Mouse (Mus musculus): ENCODE measurements at regions not wholly inside any gene's neighbourhood (a gene's known extent, or its start where the extent isn't known, plus 50 kb on each side); places are given as distances from the start of the nearest gene placed in this dataset.

DNA sequence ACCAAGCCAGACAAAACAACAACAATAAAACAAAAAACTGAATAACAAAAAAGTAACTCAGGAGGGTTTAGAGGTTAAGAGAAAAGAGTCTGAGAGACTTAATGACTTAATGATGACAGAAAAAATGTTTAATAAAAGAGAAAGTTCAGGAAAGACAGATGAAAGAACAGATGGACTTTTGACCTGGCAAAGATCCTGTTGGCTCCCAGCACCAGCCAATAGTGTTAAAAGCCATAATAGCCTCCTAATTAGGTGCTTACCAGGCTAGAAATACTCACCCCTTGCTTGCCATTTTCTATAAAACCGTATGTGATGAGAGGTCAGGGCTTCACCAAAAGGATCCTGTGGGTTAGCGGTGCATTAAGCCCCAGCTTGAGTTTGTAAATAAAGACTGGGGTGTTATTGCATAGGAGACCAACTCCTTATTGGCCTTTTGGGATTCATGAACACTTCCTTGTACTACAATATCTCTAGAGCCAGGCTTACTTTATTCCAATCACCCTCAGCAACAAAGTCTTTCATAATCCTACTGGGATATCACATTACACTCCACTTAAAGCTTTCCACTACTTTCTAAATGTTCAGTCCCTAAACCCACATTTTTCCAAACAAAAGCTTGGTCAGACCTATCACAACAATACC is 282.1 kb upstream of the Rasa1 start:
- Histone ChIP-seq H3K27me3 (no peaks in the 10 kb centered on the region), H3K4me2 (replicated peaks) (no peak overlapping the region), H3K9me3 (no peaks in the 10 kb centered on the region), H3K9ac (no peak overlapping the region), H3K4me3 (no peak overlapping the region), H3K27ac (no peak overlapping the region), H3K36me3 (no peaks in the 10 kb centered on the region), H3K4me1 (0 out of 2 replicates have a peak, but pooled peaks cover 3% of the 10 kb centered on the region)
- ATAC-seq (ENCODE audit: low FRiP score, low read depth), result peak; percentile 78
- WGBS, result 24% methylated on average over 2 of the region's 2 CpGs

DNA sequence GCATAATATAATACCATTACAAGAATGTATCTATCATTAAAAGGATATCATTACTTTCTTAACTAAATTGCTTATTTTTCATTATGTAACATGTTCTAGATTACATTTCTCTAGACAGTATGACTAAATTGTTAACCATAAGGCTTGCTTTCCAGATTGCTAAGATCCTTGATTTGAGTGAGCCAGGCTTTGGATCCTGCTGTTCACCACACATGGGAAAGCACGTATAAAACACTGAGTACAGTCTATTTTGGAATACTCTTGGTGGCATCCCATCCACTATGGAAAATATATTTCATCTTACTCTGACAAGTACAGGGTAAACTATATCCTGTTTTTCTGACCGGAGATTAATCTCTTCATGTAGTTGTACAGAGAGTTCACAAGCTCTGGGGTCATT is 268.9 kb upstream of the Rasa1 start:
- Histone ChIP-seq H3K27ac (no peak overlapping the region), H3K27me3 (no peaks in the 10 kb centered on the region), H3K9me3 (no peaks in the 10 kb centered on the region), H3K4me1 (no peaks in the 10 kb centered on the region), H3K4me3 (no peak overlapping the region), H3K9ac (no peak overlapping the region), H3K4me2 (replicated peaks) (no peak overlapping the region), H3K36me3 (no peaks in the 10 kb centered on the region)
- ATAC-seq (ENCODE audit: low FRiP score, low read depth), result no peak
- 89% methylated on average over 2 of the region's 2 CpGs for WGBS

DNA sequence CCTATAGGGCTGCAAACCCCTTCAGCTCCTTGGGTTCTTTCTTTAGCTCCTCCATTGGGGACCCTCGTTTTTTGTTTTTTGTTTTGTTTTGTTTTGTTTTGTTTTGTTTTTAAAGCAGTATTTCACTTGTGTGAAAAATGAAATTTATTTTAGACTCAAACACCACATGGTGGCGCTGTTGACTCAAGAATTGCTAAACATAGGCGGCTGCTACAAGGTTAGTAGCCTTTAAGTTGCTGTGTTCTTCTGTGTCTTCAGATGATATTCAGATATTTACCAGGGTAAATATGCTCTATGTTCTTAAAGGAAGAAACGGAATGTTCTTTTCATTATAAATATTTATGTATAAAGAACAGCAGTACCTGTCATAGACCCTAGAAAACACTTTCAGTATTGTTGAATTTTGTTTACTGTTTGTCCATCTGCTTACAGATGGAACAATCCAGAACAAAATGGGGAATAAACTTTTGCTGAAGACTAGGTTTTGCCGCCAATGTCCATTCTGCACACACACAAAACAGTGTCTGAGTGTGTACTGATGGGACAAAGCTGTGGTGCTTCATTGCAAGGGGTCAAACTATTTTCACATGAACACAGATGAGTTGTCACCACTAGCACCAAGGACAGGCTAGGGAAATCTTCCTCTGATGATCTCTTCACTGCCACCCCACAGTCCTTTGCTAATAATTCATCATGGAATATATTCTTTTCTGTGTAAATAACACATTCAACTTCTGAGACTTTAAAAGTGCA is 267.3 kb upstream of the Rasa1 start:
- Histone ChIP-seq H3K4me2 (replicated peaks) (no peak overlapping the region), H3K4me1 (no peaks in the 10 kb centered on the region), H3K36me3 (no peaks in the 10 kb centered on the region), H3K4me3 (no peak overlapping the region), H3K27me3 (no peaks in the 10 kb centered on the region), H3K9me3 (no peaks in the 10 kb centered on the region), H3K9ac (no peak overlapping the region), H3K27ac (no peak overlapping the region)
- 11% methylated on average over 5 of the region's 5 CpGs for WGBS
- peak; percentile 64; the same call in 1 of the 2 replicates for ATAC-seq (ENCODE audit: low FRiP score, low read depth)

DNA sequence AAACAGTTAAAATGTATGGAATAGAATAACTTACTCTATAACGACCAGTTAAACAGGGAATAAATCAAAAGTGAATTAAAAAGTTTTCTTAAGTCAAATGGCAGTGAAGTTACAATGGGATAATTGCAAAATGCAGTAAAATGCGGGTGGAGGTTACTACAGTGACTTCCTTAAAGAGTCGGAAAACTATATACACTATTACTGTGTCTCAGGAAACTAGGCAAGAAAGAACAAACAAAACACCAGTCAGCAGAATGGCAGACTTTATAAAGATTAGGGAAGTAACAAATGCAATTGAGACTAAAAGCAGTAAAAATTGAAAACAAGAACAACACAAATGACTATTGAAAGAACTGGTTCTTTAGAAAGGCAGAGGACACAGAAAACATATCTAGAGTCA is 264.1 kb upstream of the Rasa1 start:
- 73% methylated on average over 3 of the region's 3 CpGs for WGBS

GRCm38 (mm10) chr13:85509671-85510070 is 220.7 kb upstream of the Rasa1 start:
- no peaks in the 10 kb centered on the region for H3K36me3 ChIP-seq
- WGBS, result 33% methylated on average over 1 of the region's 1 CpGs
- no peaks in the 10 kb centered on the region for H3K9me3 ChIP-seq
- H3K4me1 ChIP-seq, result no peaks in the 10 kb centered on the region
- no peak for ATAC-seq (ENCODE audit: low FRiP score, low read depth)
- no peak overlapping the region for H3K9ac ChIP-seq
- H3K27me3 ChIP-seq, result no peaks in the 10 kb centered on the region
- H3K27ac ChIP-seq, result no peak overlapping the region
- no peak overlapping the region for H3K4me2 ChIP-seq (replicated peaks)
- no peak overlapping the region for H3K4me3 ChIP-seq

More for the DNA sequence above, 264.1 kb upstream of the Rasa1 start:
- Histone ChIP-seq H3K4me1 (no peaks in the 10 kb centered on the region), H3K4me3 (no peak overlapping the region), H3K4me2 (replicated peaks) (no peak overlapping the region), H3K9me3 (no peaks in the 10 kb centered on the region), H3K27ac (no peak overlapping the region), H3K36me3 (no peaks in the 10 kb centered on the region), H3K9ac (no peak overlapping the region), H3K27me3 (no peaks in the 10 kb centered on the region)
- ATAC-seq (ENCODE audit: low FRiP score, low read depth), result no peak

DNA sequence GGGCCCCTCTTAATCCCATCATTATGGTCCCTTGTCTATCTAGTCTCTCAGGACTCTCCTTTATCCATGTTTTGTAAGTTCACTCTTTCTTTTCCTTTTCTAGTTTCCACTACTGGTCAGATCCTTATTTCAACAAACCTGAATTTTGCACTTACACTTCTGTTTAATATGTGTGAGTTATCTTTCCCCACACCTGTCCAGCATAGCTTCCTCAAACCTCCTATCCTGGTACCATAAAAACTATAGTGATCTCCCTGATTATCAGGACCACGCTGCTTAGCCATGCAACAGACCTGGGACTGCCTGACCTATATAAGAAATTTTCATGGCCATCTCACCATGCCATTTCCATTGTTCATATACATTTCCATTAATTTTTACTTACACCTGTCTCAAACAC is 219.6 kb upstream of the Rasa1 start:
- no peaks in the 10 kb centered on the region for H3K4me1 ChIP-seq
- WGBS, result 95% methylated on average over 1 of the region's 1 CpGs
- H3K9me3 ChIP-seq, result no peaks in the 10 kb centered on the region
- no peak for ATAC-seq (ENCODE audit: low FRiP score, low read depth)
- H3K27ac ChIP-seq, result no peak overlapping the region
- no peak overlapping the region for H3K4me3 ChIP-seq
- H3K36me3 ChIP-seq, result no peaks in the 10 kb centered on the region
- no peaks in the 10 kb centered on the region for H3K27me3 ChIP-seq
- H3K4me2 ChIP-seq (replicated peaks), result no peak overlapping the region
- H3K9ac ChIP-seq, result no peak overlapping the region

- Histone ChIP-seq H3K36me3 (no peaks in the 10 kb centered on the region), H3K9me3 (no peaks in the 10 kb centered on the region), H3K4me1 (no peaks in the 10 kb centered on the region), H3K9ac (no peak overlapping the region), H3K4me3 (no peak overlapping the region), H3K27ac (no peak overlapping the region), H3K27me3 (no peaks in the 10 kb centered on the region), H3K4me2 (replicated peaks) (no peak overlapping the region)
- 47% methylated on average over 6 of the region's 6 CpGs for WGBS
- no peak for ATAC-seq (ENCODE audit: low FRiP score, low read depth)
Measured at GRCm38 (mm10) chr13:85507374-85508101, 218.6 kb upstream of the Rasa1 start.

GRCm38 (mm10) chr13:85506875-85507274 is 217.9 kb upstream of the Rasa1 start:
- 27% methylated on average over 1 of the region's 1 CpGs for WGBS

GRCm38 (mm10) chr13:85506030-85506429 is 217.1 kb upstream of the Rasa1 start:
- ATAC-seq (ENCODE audit: low FRiP score, low read depth), result no peak
- H3K4me1 ChIP-seq, result no peaks in the 10 kb centered on the region
- H3K27me3 ChIP-seq, result no peaks in the 10 kb centered on the region
- H3K27ac ChIP-seq, result no peak overlapping the region
- no peaks in the 10 kb centered on the region for H3K36me3 ChIP-seq
- H3K9ac ChIP-seq, result no peak overlapping the region
- WGBS, result 71% methylated on average over 1 of the region's 1 CpGs
- no peak overlapping the region for H3K4me2 ChIP-seq (replicated peaks)
- no peaks in the 10 kb centered on the region for H3K9me3 ChIP-seq
- H3K4me3 ChIP-seq, result no peak overlapping the region

More at GRCm38 (mm10) chr13:85506875-85507274, 217.9 kb upstream of the Rasa1 start:
- Histone ChIP-seq H3K27ac (no peak overlapping the region), H3K9me3 (no peaks in the 10 kb centered on the region), H3K4me3 (no peak overlapping the region), H3K36me3 (no peaks in the 10 kb centered on the region), H3K4me2 (replicated peaks) (no peak overlapping the region), H3K27me3 (no peaks in the 10 kb centered on the region), H3K4me1 (no peaks in the 10 kb centered on the region), H3K9ac (no peak overlapping the region)
- ATAC-seq (ENCODE audit: low FRiP score, low read depth), result no peak

DNA sequence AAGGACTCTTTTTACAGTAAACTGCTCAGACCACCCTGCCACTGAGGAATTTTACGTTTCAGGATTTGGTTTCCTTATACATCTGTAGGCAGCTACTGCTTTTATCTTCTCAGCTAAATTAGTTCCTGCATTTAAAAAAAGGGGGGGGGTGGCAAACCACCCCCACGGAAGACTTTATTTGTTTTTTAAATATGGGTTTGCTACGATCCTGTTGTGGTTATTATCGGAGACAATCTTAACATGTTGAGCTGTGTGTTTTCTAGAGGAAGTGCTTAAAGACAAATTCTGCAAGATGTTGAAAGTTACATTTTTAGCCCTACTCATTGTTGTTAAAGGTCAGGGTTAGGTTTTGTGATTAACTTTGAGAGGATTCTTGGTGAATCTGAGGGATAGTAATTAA is 216.1 kb upstream of the Rasa1 start:
- no peak overlapping the region for H3K27ac ChIP-seq
- H3K36me3 ChIP-seq, result no peaks in the 10 kb centered on the region
- H3K9me3 ChIP-seq, result no peaks in the 10 kb centered on the region
- WGBS, result 42% methylated on average over 4 of the region's 4 CpGs
- H3K4me1 ChIP-seq, result no peaks in the 10 kb centered on the region
- H3K4me3 ChIP-seq, result no peak overlapping the region
- no peak overlapping the region for H3K4me2 ChIP-seq (replicated peaks)
- no peak overlapping the region for H3K9ac ChIP-seq
- no peaks in the 10 kb centered on the region for H3K27me3 ChIP-seq
- no peak for ATAC-seq (ENCODE audit: low FRiP score, low read depth)

GRCm38 (mm10) chr13:85504001-85504400 is 215.1 kb upstream of the Rasa1 start:
- 43% methylated on average over 4 of the region's 4 CpGs for whole genome bisulfite sequencing
- H3K27me3 ChIP-seq, result no peaks in the 10 kb centered on the region
- no peaks in the 10 kb centered on the region for H3K9me3 ChIP-seq
- no peak overlapping the region for H3K27ac ChIP-seq
- no peak overlapping the region for H3K4me2 ChIP-seq (replicated peaks)
- H3K4me3 ChIP-seq, result no peak overlapping the region
- H3K4me1 ChIP-seq, result no peaks in the 10 kb centered on the region
- ATAC-seq (ENCODE audit: low FRiP score, low read depth), result no peak
- H3K36me3 ChIP-seq, result no peaks in the 10 kb centered on the region
- no peak overlapping the region for H3K9ac ChIP-seq

GRCm38 (mm10) chr13:85498696-85499095 is 209.8 kb upstream of the Rasa1 start:
- H3K9me3 ChIP-seq, result no peaks in the 10 kb centered on the region
- no peak overlapping the region for H3K9ac ChIP-seq
- H3K4me1 ChIP-seq, result no peaks in the 10 kb centered on the region
- H3K36me3 ChIP-seq, result no peaks in the 10 kb centered on the region
- no peak overlapping the region for H3K4me3 ChIP-seq
- 77% methylated on average over 2 of the region's 2 CpGs for WGBS
- no peaks in the 10 kb centered on the region for H3K27me3 ChIP-seq
- no peak overlapping the region for H3K27ac ChIP-seq
- ATAC-seq (ENCODE audit: low FRiP score, low read depth), result no peak
- H3K4me2 ChIP-seq (replicated peaks), result no peak overlapping the region

Measured in limb, embryonic 13.5 days (tissue).